Mouse (Mus musculus) heart, postnatal 0 days (tissue): ENCODE results near the gene Ankrd50.

Experiments used
- CTCF ChIP-seq: IDR thresholded peaks from 2 replicates; pipeline ENCODE4 v1.5.1; 2016; ENCODE audit warnings: antibody characterized with exemption, control low read depth, low read depth
- EP300 ChIP-seq: IDR thresholded peaks from 2 replicates; pipeline ENCODE4 v1.6.1; 2016; ENCODE audit warnings: antibody characterized with exemption, low read depth

DNA sequence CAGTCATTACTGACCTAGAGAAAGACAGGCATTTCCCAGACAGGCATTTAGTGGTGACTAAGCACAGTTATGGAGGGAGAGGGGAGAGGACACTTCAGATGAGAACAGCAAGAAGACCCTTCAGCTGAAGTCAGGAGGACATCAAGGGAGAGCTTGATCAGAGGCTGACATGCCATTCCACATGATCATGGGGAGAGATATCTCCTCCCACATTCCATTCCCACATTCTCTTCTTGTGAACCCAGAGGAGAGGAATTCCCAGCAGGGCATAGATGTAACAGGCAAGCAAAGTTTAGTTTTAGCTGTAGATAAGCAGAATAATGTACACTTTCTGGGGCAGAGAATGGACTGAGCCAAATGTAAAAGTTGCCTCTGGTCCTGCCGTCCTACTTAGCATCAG, 57.4 kb downstream of the Ankrd50 start:
- TF ChIP-seq CTCF (no peak), EP300 (no peak)
